Mouse (Mus musculus) CH12.LX (cell line): ENCODE data around the gene Klhl29.

ENCODE experiments used
- CTCF ChIP-seq, 2 experiments: IDR thresholded peaks in 1 of 2; conservative IDR thresholded peaks in 1 of 2; 2 replicates each; pipeline ENCODE4 v1.5.1; 2011 to 2012; ENCODE audit warnings: low read depth in 2 of 2, low read length in 2 of 2, improper control_type of control experiment in 1 of 2, inconsistent platforms in 1 of 2, mild to moderate bottlenecking in 1 of 2, moderate library complexity in 1 of 2
- MAX ChIP-seq: IDR thresholded peaks from 2 replicates; pipeline ENCODE4 v1.6.1; 2011; ENCODE audit warnings: low read length, improper control_type of control experiment
- POLR2A ChIP-seq: IDR thresholded peaks from 2 replicates; pipeline ENCODE4 v1.6.1; 2011; ENCODE audit warnings: low read depth, mild to moderate bottlenecking, improper control_type of control experiment, low read length
- RAD21 ChIP-seq: IDR thresholded peaks from 2 replicates; pipeline ENCODE4 v1.6.1; 2011; ENCODE audit warnings: low read depth, mild to moderate bottlenecking, low read length, improper control_type of control experiment, moderate library complexity
- SMC3 ChIP-seq: IDR thresholded peaks from 2 replicates; pipeline ENCODE4 v1.6.1; 2011; ENCODE audit warnings: low read depth, low read length, improper control_type of control experiment
- TBP ChIP-seq: conservative IDR thresholded peaks from 2 replicates; pipeline ENCODE4 v1.6.1; 2011; ENCODE audit warnings: low read depth, low read length, improper control_type of control experiment
- ZMIZ1 ChIP-seq: IDR thresholded peaks from 2 replicates; pipeline ENCODE4 v1.6.1; 2012; ENCODE audit warnings: low read depth, mild to moderate bottlenecking, inconsistent platforms, low read length, improper control_type of control experiment

DNA sequence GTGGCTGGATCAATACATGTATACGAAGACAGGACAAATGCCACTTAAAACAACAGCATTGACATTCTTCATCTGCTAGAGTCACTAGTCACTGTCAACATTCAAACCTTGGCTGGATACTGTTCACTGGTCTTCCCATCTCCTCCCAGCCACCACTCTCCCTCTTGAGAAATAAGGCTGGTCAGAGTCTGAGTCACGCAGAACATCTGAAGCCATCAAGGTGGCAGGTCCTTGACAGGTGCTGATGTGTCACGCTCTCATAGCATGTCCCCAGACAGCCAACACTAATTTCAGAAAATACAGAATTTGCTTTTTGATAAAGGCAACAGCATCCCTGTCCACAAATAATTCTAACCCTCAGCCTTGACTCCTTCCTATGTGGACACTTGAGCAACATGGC, 116.7 kb downstream of the Klhl29 start:
- no peak for TF ChIP-seq POLR2A
- TF ChIP-seq RAD21: no peak
- no peak for TF ChIP-seq ZMIZ1
- no peak for TF ChIP-seq TBP
- TF ChIP-seq MAX: no peak
- no peak for TF ChIP-seq SMC3
- no peak for TF ChIP-seq CTCF (conservative IDR thresholded peaks at IDR 0.05 in 1 of 2, IDR thresholded peaks at IDR 0.05 in 1 of 2; ENCODE audit: low read depth in 2 of 2, low read length in 2 of 2)
